Mouse (Mus musculus): ENCODE data around the gene Kif24.

DNA sequence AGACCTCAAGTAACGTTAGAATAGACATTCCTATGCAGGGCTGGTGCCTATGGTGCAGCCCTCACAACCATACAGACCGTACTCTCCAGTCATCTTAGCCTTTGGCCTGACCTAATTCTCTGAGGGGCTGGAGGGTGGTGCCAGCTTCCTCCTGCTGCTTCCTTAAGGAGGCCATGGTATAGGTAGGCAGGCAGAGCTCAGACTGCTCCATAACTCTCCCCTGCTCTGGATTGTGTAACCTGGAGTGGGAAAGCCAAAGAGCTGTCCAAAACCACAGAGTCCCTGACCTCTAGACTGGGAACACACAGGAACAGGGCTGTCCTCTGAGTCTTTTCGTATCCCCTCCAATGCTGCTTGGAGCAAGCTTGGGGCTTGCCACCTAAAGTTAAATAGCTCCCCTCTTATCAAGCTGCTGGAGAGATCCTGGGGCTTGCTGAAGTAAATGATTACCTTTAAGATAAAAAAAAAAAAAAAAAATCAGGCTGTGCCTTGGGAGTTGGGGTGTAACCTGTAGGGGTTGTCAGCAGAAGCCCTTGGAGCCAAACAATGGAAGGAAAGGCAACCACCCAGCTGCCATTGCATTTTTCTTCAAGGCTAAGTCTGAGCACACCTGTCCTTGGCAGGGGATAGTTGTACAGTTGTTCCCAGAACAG, 28.9 kb upstream of the Kif24 start:
- TF ChIP-seq GATA1 (IDR thresholded peaks at IDR 0.05; ENCODE audit: low read length) (no peak), TAL1 (IDR thresholded peaks at IDR 0.05; ENCODE audit: low read length) (no peak)
